Mouse (Mus musculus): ENCODE results near the gene Vps26b.

GRCm38 (mm10) chr9:26978776-26979175 is 51.1 kb downstream of the Vps26b start:
- TF ChIP-seq CTCF (IDR thresholded peaks at IDR 0.05; ENCODE audit: low read depth) = no peak
- TF ChIP-seq EP300 (IDR thresholded peaks at IDR 0.05; ENCODE audit: low read depth) = no peak
